Mouse (Mus musculus) layer of hippocampus, adult 9-11 months (tissue): ENCODE data around the gene H2-Ob.
A peak's percentile ranks its signal among the peaks of the same experiment; 100 is the strongest.

Experiments
- DNase-seq: peaks from one replicate; pipeline ENCODE4 v3.0.0; 2022

H2-Ob gene

GRCm38 (mm10) chr17:34248764-34249163, 10.1 kb downstream of the H2-Ob start:
- DNase-seq, result no peak

GRCm38 (mm10) chr17:34249361-34249760, 10.7 kb downstream of the H2-Ob start:
- DNase-seq, result no peak

DNA sequence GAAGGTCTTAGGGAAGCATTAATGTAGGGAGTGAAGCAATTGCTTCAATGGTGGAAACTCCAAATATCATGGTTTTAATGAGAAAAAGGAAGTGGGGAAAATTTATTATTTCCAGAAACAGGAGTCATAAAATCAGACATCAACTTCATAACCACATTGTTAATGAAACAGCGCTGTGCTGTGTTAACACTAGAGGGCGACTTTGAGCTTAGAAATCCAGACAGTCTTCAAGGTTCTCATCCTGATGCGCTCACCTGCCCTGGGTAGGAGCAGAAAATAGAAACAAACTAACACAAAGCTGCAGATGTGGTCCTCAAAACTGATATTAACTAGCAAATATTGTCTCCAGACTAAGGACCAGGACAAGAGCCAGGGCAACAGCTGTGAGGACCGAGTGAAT, 11.2 kb downstream of the H2-Ob start:
- no peak for DNase-seq

DNA sequence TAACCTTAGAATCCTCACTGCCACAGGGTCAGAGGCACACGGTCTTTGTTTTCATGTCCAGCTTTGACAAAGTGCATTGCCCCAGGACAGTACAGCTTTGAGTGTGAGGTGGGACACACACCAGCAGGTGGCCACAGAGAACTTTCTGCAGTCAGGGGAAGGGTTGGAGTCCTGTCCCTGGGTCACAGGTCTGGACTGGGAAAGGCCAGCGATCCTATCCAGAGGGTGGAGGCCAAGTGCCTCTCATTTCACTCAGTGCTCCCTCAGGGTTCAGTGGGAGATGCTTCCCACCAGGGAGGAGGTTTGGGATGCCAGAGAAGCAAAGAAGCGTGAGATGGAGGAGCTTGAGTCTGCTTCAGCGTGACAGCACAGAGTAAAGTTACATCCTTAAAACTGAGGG, 13.0 kb downstream of the H2-Ob start:
- DNase-seq, result no peak

DNA sequence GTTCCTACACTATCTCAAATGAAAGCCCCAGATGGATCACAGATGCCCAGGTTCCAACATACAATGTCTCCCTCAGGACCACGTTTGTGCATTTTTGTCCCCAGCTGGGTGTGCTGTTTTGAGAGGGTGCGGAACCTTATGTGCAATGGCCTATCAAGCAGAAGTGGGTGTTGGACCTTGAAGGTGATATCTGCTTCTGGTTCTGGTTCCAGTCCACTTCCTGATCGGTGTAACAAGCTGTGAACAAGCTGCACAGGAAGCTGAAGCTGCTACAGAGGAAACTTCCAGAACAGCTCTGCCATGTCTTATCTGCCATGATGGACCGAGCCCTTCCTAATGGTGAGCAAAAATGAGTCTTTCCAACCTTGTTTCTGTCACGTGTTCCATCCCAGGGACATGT, 17.8 kb downstream of the H2-Ob start:
- DNase-seq, result no peak

- peak; percentile 73 for DNase-seq
Measured at GRCm38 (mm10) chr17:34257594-34258375, 19.1 kb downstream of the H2-Ob start, which contains the start of gene H2-Ab1. H2-Ab1 (plus strand) TSS chr17:34257689.

DNA sequence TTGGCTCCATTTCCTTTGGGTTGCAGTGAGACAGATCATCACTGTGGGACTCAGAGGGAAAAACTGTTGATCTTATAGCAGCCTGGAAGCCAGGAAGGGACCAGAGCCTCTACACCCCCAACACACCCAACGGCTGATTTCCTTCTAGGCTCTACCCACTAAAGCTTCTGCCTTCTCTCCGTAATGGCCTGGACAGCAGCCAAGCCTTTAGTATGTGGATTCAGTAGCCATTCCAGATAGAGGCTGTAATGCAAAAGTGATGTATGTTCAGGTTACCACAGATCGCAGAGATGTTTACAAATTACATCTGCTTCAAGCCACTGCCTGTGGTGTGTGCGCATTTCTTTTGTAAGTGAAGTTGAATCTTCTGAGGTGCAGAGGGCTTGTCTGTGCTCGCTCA, 21.8 kb downstream of the H2-Ob start:
- DNase-seq, result no peak

- DNase-seq, result peak; percentile 82
Measured at GRCm38 (mm10) chr17:34261502-34261901, 22.8 kb downstream of the H2-Ob start.

GRCm38 (mm10) chr17:34263068-34263467, 24.4 kb downstream of the H2-Ob start:
- peak; percentile 57 for DNase-seq

DNA sequence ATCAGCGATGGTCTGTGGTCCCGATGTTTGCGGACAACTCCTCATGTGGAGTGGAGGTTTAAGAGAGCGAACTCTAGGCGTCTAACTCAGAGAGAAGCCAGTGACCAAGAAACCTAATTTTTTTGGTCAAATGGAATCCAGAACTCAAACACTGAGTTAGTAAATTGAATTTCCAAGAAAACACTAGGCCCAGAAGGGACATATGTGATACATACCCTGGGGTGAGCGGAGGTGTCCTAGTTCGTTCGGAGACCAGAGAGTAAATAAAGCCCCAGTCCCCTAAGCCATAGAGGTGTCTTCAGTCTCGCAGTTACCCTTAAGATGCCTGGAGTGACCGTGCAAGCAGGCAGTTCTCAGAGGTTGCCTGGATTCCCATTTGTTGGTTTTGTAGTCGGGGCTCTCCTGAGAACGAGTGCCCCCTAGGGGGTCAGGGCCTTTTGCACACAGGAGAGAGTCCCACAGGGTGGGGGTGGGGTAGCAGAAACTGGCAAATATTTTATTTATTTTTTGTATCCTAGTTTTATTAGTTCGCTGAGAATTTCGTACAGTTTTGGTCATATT, 25.2 kb downstream of the H2-Ob start:
- DNase-seq, result no peak

- DNase-seq, result no peak
Measured at GRCm38 (mm10) chr17:34264452-34265351, 26.0 kb downstream of the H2-Ob start.

GRCm38 (mm10) chr17:34268262-34268661, 29.6 kb downstream of the H2-Ob start:
- no peak for DNase-seq

DNA sequence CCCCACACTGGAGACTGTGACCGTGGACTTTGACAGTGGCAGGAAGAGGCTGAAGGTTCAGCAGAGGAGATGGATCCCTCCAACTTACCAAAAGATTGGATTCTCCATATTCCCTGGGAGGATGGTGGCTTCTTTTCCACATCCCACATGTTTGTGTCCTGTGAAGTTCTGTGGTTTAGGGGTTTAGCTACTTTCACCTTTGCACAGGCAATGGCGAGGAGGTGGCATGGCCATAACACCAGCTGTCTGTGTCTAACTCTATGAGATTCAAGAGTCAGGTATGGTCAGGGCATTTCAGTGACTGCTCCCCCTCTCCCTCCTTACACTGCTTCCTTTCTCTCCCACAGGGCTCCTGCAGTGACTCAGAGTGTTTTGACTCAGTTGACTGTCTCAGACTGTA, 30.0 kb downstream of the H2-Ob start:
- no peak for DNase-seq

GRCm38 (mm10) chr17:34269817-34270216, 31.1 kb downstream of the H2-Ob start:
- no peak for DNase-seq

DNA sequence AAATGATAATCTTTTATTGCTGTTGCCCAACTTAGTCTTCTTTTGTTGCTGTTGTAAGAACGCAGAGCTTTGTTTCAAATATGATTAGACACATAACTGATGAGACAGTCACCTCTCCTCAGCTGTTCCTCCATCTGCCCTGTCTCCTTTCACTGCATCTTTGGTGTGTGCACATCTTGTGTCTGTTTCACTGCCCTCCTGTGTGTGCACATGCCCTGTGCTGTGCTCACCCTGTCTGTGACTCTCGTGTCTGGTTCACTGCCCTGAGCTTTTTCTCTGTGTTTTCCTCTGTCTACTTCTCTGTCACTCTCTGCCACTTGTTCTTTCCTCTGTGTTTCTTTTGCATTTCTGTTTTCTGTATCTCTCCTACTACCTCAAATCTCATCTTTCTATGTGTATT, 31.5 kb downstream of the H2-Ob start:
- DNase-seq, result no peak

- no peak for DNase-seq
Measured at GRCm38 (mm10) chr17:34270940-34271339, 32.2 kb downstream of the H2-Ob start.

GRCm38 (mm10) chr17:34272102-34272501, 33.4 kb downstream of the H2-Ob start:
- no peak for DNase-seq

GRCm38 (mm10) chr17:34280499-34281038, 41.9 kb downstream of the H2-Ob start:
- no peak for DNase-seq

DNA sequence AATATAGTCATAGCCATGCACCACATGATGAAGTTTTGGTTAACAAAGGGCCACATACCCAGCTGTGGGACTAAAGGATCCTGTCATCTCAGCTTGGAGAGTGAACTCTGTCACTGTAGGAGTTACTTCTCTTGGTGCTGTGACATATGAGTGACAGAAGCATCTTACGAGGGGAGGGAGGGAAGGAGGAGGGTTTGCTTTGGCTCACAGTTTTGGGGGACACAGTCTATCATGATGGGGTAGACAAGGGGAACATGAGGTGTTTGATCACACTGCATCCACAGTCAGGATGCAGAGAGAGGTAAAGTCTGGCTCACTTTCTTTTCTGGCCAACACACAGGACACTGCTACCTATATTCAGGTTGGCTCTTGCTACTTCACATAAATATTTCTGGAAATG, 43.1 kb downstream of the H2-Ob start:
- DNase-seq, result no peak

DNA sequence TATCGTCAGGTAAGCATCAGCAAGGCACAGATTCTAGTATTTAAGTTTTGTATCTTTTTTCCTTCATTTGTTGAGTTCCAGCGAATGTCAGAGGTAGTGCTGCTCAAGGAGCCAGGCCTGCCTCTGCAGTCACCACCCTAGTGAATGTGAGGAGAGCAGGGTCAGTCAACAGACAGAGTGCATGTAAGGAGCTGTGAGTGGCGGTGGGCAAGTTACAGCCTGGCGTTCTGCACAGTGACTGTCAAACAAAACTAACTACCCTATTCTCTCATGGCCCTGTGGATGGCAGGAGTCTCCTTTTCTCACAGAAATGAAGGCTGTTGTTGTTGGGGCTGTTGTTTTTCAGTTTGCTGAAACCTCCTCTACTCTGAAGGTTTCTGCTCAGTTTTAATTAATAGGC, 46.7 kb downstream of the H2-Ob start:
- no peak for DNase-seq

DNA sequence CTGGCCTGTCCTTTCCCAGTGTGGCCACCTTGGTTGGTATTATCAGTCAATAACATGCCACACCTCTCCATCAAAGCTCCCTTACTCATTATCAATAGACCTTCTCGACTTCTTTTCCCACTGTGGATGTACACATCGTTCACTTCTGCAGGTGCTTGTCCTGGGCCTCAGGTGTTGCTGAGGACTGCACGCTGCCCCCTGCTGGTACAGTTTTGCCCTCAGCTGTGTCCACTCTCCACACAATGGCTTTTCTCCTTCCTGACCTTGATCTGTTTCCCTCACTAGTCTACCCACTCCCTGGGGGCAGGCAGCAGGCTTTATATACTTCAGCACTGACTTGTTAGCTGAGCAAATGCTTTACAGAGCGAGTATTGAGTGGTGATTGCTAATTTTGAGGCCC, 47.1 kb downstream of the H2-Ob start:
- DNase-seq, result no peak

DNA sequence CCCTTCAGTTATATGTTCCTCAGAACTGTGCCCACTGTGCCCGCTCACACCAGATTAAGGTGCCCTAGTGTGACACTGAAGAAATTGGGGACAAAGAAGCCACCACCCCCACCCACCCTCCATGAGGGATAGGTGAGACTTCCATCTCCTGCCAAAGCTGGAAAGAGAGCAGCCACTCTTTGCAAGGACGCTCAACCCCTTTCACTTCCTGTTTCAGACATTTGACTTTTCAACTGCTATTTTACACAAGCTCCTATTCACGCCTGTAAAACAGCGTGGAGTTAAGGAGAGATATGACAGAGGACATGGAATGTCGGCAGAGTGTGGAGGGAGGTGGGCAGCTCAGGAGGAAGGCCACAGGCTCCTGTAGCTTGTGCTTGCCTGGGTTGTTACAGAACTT, 47.8 kb downstream of the H2-Ob start:
- no peak for DNase-seq

DNA sequence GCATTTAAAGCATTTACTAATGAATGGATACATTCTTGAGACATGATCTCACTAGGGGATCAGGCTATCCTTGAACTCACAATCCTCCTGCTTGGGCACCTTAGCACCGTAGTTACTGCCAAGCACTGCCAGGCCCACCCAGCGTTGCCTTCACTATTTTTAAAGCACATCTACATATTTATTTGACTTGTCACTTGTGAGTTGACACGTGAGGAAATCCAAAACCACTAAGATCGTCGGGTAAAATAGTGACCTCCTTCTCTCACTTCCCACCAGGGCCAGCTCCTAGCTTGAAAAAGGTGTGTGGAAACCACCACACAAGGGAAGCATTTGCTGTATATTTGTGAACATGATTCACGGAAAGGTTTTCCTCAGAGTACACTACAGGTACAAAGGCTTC, 48.3 kb downstream of the H2-Ob start:
- no peak for DNase-seq
